Mouse (Mus musculus) stomach, embryonic 14.5 days (tissue): ENCODE results near the gene Tgfbi. TPM values are rescaled to one million over a fixed set of nuclear protein-coding genes. Genes with fewer than 3 reads are reported as not detected.

ENCODE experiments used
- ATAC-seq: fragments of 200-750 bp; cut with Nextera tagmentation; 2 replicates; pipeline ENCODE4 v1.8.0; 2017; ENCODE audit warnings: low read depth, moderate TSS enrichment; ENCODE audit not compliant: insufficient number of reproducible peaks, insufficient read depth, low FRiP score
- H3K27ac ChIP-seq: fragments of 300-500 bp; sonication (generic); 2 replicates; pipeline ENCODE4 v1.5.1; 2014; ENCODE audit warnings: mild to moderate bottlenecking, low read length, moderate library complexity, mixed read lengths
- H3K27me3 ChIP-seq: fragments of 300-500 bp; sonication (generic); 2 replicates; pipeline ENCODE4 v1.6.1; 2014; ENCODE audit warnings: low read length, control low read depth, mixed read lengths; ENCODE audit not compliant: control insufficient read depth, insufficient read depth
- H3K36me3 ChIP-seq: fragments of 300-500 bp; sonication (generic); 2 replicates; pipeline ENCODE4 v1.6.1; 2014; ENCODE audit warnings: mild to moderate bottlenecking, control low read depth, low read length, moderate library complexity, mixed read lengths; ENCODE audit not compliant: control insufficient read depth, insufficient read depth
- H3K4me1 ChIP-seq: fragments of 300-500 bp; sonication (generic); 2 replicates; pipeline ENCODE4 v1.6.1; 2014; ENCODE audit warnings: low read length, control low read depth, mixed read lengths; ENCODE audit not compliant: control insufficient read depth, insufficient read depth
- H3K4me2 ChIP-seq: fragments of 300-500 bp; sonication (generic); replicated peaks from 2 replicates; pipeline ENCODE4 v1.6.1; 2014; ENCODE audit warnings: low read depth, low read length, control low read depth
- H3K4me3 ChIP-seq: fragments of 300-500 bp; sonication (generic); 2 replicates; pipeline ENCODE4 v1.5.1; 2014; ENCODE audit warnings: low read depth, low read length, control low read depth
- H3K9ac ChIP-seq: fragments of 300-500 bp; sonication (generic); replicated peaks from 2 replicates; pipeline ENCODE4 v1.6.1; 2014; ENCODE audit warnings: low read depth, mild to moderate bottlenecking, control low read depth, low read length, moderate library complexity, mixed read lengths
- H3K9me3 ChIP-seq: fragments of 300-500 bp; sonication (generic); 2 replicates; pipeline ENCODE4 v1.6.1; 2016; ENCODE audit warnings: low read depth, low read length, control low read depth; ENCODE audit not compliant: control insufficient read depth
- WGBS: fragments of 180-500 bp; shearing (Covaris S2); extraction: QIAGEN DNeasy Blood & Tissue Kit; methylation state at CpG from one replicate; pipeline ENCODE4 v1.1.7; 2014; 5-methylcytosine and 5-hydroxymethylcytosine counted together
- polyA plus RNA-seq: library from polyadenylated mRNA; unstranded; fragments of >200 nt; fragmentation: Nextera tagmentation; extraction: Ambion mirVana; gene quantifications from 2 replicates; pipeline ENCODE4 v1.2.1, GENCODE M21; 2014

Gene Tgfbi
- polyA plus RNA-seq, 1 experiment from 2014 or later = 123 TPM

DNA sequence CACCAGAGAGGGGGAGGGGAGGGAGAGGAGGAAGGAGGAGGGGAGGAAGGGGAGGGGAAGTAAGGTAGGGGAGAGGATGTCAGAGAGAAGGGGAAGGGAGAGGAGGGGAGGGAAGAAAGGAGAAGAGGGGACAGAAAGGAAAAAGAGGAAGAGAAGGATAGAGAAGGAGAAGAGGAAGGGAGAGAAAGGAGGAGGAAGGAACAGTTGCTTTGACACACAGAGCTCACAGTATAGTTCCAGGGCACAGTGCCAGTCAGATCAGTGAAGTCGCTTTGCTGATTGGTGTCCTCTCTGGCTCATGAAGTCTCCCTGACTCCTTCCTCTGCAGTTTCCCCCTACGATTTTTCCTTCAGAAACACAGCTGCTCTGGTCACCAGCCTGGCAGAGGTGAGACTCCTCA, 17.4 kb upstream of the Tgfbi start:
- no peak overlapping the region for H3K4me3 ChIP-seq
- peaks cover 54% of the 10 kb centered on the region for H3K4me1 ChIP-seq
- 62% methylated on average over 2 of the region's 2 CpGs for WGBS
- no peak overlapping the region for H3K27ac ChIP-seq
- no peaks in the 10 kb centered on the region for H3K9me3 ChIP-seq
- H3K36me3 ChIP-seq = no peaks in the 10 kb centered on the region
- no peak overlapping the region for H3K9ac ChIP-seq
- H3K4me2 ChIP-seq = no peak overlapping the region
- ATAC-seq = no peak
- H3K27me3 ChIP-seq = no peaks in the 10 kb centered on the region

DNA sequence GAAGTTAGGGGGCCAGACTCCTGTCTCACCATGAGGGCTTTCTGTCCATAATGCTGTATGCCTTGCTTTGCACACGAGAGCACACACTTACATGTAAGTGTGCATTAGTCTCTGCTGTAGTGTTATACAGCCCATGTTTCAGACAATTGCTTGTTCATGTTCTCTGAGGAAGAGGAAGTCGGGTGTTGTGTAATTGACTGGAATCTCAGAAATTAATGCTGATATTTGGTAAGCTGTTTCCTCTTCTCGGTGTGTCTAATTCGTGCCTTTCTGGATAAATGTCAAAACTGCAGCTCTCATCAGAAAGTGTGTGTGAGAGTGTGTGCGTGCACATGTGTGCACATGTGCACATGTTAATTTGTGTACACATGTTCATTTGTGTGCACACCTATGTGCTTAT, 16.1 kb upstream of the Tgfbi start:
- H3K36me3 ChIP-seq = no peaks in the 10 kb centered on the region
- no peak overlapping the region for H3K9ac ChIP-seq
- no peaks in the 10 kb centered on the region for H3K9me3 ChIP-seq
- ATAC-seq = no peak
- H3K4me3 ChIP-seq = no peak overlapping the region
- 84% methylated on average over 5 of the region's 5 CpGs for WGBS
- H3K27me3 ChIP-seq = no peaks in the 10 kb centered on the region
- H3K4me2 ChIP-seq = no peak overlapping the region
- H3K4me1 ChIP-seq = peaks cover 62% of the 10 kb centered on the region
- no peak overlapping the region for H3K27ac ChIP-seq

DNA sequence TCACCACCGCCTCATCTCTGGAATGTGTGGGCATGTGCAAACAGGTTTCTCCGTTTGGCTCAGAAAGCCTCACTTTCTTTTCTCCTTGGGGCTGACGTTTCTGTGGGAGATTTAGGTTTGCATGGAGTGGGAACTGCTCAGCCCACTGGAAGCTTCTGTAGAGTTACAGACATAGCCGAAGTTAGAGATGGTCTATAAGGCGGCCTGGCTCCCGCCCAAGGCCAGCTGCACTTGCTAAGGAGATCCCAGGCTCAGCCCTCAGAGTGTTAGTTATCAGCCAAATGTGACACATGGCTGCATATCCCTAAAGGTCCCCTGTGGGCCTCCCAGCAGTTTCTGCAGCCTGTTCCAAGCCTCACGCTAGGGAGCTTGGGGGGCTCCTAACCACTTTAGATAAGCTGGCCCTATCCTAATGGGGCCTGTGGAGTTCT, 15.3 kb upstream of the Tgfbi start:
- Histone ChIP-seq H3K4me2 (no peak overlapping the region), H3K9me3 (no peaks in the 10 kb centered on the region), H3K4me3 (no peak overlapping the region), H3K9ac (no peak overlapping the region), H3K4me1 (peaks cover 59% of the 10 kb centered on the region), H3K36me3 (no peaks in the 10 kb centered on the region), H3K27ac (peak overlapping the region; percentile 41; the same call in 1 of the 2 replicates), H3K27me3 (no peaks in the 10 kb centered on the region)
- peak; percentile 24; the same call in 1 of the 2 replicates for ATAC-seq
- 39% methylated on average over 7 of the region's 7 CpGs for WGBS

DNA sequence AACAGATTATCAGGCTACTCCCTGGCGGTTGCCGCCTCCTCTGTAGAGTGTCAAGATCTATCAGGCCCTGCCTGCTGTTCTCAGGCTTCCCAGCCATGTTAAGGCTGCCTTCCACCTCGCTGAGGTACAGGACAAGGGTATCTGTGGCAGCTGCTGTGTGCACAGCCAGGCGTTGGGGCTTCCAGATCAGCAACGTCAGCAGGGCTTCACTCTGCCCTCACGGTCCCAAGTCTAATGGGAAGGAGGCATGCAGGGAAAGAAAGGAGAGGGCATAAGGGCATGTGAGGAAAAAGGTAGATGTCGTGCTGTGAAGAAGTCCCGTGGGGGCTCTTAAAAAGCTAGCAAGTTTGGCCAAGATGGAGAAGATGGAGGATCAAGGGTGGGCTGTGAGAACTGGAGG, 14.1 kb upstream of the Tgfbi start:
- Histone ChIP-seq H3K4me3 (no peak overlapping the region), H3K9me3 (no peaks in the 10 kb centered on the region), H3K27me3 (no peaks in the 10 kb centered on the region), H3K9ac (no peak overlapping the region), H3K4me1 (peaks cover 56% of the 10 kb centered on the region), H3K4me2 (no peak overlapping the region), H3K27ac (0 out of 2 replicates have a peak overlapping the region, but pooled peaks have one; percentile 23), H3K36me3 (no peaks in the 10 kb centered on the region)
- WGBS = 76% methylated on average over 8 of the region's 8 CpGs
- no peak for ATAC-seq

DNA sequence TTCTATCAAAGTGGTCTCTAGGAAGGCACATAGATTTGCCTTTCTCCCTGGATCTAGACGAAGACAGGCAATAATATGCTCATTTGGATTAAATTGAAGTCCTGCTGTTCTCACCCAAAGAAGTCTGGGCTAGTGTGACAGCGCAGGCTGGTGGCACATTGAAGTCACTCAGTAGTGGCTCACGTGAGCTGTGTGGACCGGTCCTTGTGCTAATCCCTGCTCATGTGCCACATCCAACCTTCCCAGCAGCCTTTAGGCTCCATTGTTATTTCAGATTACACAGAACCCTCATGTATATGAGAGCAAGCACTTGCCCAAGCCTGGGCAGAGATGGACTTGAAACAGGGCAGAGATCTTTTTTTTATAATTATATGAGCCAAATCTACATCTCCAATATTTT, 12.0 kb upstream of the Tgfbi start:
- Histone ChIP-seq H3K4me3 (no peak overlapping the region), H3K4me2 (no peak overlapping the region), H3K27ac (peak overlapping the region; percentile 74), H3K36me3 (no peaks in the 10 kb centered on the region), H3K9me3 (no peaks in the 10 kb centered on the region), H3K9ac (no peak overlapping the region), H3K27me3 (no peaks in the 10 kb centered on the region), H3K4me1 (peaks cover 60% of the 10 kb centered on the region)
- WGBS = 72% methylated on average over 4 of the region's 4 CpGs
- no peak for ATAC-seq

DNA sequence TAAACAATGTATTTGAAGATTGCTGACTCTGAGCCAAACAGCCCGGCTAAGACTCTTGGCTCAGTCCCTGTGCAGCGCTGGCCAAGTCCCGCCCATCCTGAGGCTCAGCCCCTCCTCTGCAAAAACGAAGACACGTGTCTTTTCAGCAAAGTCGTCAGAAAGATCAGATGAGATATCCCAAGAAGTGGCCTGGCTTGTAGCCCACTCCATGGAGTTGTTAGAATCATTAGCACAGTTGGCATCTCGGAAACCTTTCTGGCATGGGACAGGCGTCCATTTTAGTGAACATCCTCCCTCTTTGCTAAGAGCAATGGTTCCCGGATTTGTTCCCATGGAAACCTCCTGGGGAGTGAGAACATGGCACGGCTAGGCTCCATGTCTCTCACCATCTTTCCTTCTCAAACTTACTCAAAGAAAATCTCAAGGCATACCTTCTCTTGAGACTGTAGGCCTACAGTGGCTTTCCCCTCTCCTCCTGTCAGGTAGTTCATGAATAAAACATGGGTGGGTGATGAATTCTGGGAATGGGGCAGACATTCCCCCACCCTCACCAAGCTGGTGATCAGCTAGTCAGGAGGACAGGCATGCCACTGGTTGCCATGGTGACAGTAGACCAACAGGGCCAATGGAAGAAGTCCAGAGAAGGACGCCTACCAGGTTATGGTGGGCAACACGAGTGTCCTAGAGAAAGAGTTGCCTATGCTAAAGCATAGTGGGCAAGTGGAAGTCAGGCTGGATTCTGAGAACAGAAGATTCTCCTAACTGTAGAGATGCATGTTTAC, 11.3 kb upstream of the Tgfbi start:
- ATAC-seq = peak; percentile 53; the same call in 1 of the 2 replicates
- 35% methylated on average over 12 of the region's 12 CpGs for WGBS
- Histone ChIP-seq H3K4me1 (peaks cover 60% of the 10 kb centered on the region), H3K9me3 (no peaks in the 10 kb centered on the region), H3K36me3 (no peaks in the 10 kb centered on the region), H3K27me3 (no peaks in the 10 kb centered on the region), H3K4me2 (no peak overlapping the region), H3K27ac (0 out of 2 replicates have a peak overlapping the region, but pooled peaks have one; percentile 11), H3K9ac (no peak overlapping the region), H3K4me3 (no peak overlapping the region)

DNA sequence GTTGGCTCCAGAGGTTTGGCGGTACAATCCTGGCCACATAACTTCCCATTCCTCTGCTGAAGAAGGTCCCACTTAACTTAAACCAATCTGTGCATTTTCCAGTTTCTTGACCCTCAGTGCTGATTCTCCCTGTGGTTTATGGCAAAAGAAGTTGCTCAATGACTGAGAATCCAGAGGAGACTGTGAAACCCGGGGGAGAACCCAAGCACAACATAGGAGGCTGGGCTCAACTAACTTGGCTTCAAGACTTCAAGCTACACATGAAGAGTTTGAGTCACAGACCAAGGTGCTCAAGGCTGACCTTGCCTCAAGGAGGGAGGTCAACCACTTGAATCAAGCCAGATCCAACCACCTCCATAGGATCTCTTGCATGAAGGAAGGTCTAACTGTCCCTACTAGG, 9.8 kb upstream of the Tgfbi start:
- ATAC-seq = no peak
- no peaks in the 10 kb centered on the region for H3K9me3 ChIP-seq
- WGBS = 90% methylated on average over 2 of the region's 2 CpGs
- H3K27me3 ChIP-seq = no peaks in the 10 kb centered on the region
- no peak overlapping the region for H3K4me2 ChIP-seq
- no peaks in the 10 kb centered on the region for H3K36me3 ChIP-seq
- H3K4me1 ChIP-seq = peaks cover 52% of the 10 kb centered on the region
- peak overlapping the region; percentile 90; the same call in 1 of the 2 replicates for H3K27ac ChIP-seq
- H3K9ac ChIP-seq = no peak overlapping the region
- no peak overlapping the region for H3K4me3 ChIP-seq

DNA sequence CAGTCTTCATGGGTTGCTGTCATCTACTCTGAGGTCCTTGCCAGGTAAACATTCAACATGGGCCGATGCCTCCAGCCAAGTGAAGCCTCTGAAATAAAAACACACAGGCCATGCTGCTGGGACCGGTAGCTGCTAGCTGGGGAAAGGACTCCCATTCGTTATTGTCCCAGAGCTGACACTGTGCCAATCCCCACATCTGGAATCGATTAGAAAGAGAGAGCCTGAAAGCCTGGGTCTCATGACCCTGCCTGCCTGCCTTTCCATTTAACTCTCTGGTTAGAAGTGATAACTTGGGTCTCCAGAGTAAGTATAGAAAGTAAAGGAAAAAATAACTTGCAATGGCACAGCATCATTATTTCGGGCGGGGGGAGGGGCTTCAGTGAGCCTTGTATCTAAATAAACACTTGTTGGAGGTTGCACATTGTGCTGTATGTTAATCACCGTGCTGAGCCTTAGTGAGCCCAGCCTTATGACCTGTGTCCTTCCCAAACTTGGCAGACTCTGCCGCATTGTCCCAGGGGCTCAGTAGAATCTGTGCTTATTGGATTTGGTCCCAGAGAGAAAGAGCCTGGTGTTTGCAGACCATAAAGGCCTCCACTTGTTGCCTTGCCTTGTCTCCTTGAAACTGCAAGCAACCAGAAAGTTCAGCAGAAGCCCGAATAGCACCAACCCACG, 9.0 kb upstream of the Tgfbi start:
- Histone ChIP-seq H3K4me1 (peaks cover 44% of the 10 kb centered on the region), H3K36me3 (no peaks in the 10 kb centered on the region), H3K4me2 (no peak overlapping the region), H3K27me3 (no peaks in the 10 kb centered on the region), H3K27ac (peak overlapping the region; percentile 90), H3K4me3 (no peak overlapping the region), H3K9ac (no peak overlapping the region), H3K9me3 (no peaks in the 10 kb centered on the region)
- WGBS = 40% methylated on average over 10 of the region's 10 CpGs
- ATAC-seq = peak; percentile 34; the same call in 1 of the 2 replicates
